Mouse (Mus musculus) layer of hippocampus, adult 2 months (tissue): ENCODE measurements around the gene Hcrtr1. TPM values are rescaled to one million over a fixed set of nuclear protein-coding genes. Genes with fewer than 3 reads are reported as not detected.

Experiments
- DNase-seq, 2 experiments: peaks; one replicate each; pipeline ENCODE4 v3.0.0; 2022; ENCODE audit warnings: low spot score in 2 of 2
- H3K27ac ChIP-seq: fragments of 200-600 bp; 2 replicates; pipeline ENCODE4 v1.8.1; 2022
- H3K4me3 ChIP-seq: fragments of 200-600 bp; 2 replicates; pipeline ENCODE4 v1.8.1; 2022; ENCODE audit warnings: mild to moderate bottlenecking
- CTCF ChIP-seq: fragments of 200-600 bp; conservative IDR thresholded peaks from 2 replicates; pipeline ENCODE4 v1.8.1; 2022; ENCODE audit warnings: antibody characterized with exemption, mild to moderate bottlenecking, moderate library complexity
- total RNA-seq, 2 experiments: library from RNA; stranded (reverse); gene quantifications; 2 replicates each; pipeline ENCODE4 v1.2.3; 2021

The Hcrtr1 gene
- total RNA-seq, 2 experiments from 2014 or later = 2.7 to 2.8 TPM

DNA sequence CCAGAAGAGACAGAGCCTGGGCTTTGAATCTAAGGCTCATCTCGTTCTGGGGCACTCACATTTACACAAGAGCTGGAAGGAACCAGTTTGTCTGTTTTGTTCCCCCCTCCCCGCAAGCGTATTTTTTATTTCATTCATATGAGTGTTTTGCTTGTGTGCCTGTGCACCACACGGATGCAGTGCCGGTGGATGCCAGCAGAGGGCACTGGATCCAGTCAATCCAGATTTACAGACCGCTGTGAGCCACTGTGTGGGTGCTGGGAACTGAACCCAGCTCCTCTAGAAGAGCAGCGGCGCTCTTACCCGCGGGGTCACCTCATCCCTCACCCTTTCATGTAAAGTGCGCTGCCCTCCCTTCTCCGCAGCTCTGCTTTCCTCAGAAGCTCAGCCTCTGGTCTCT lies 35.5 kb downstream of the Hcrtr1 start:
- no peak overlapping the region for H3K4me3 ChIP-seq
- TF ChIP-seq CTCF = peak; percentile 56
- H3K27ac ChIP-seq = no peak overlapping the region
- DNase-seq = no peak

DNA sequence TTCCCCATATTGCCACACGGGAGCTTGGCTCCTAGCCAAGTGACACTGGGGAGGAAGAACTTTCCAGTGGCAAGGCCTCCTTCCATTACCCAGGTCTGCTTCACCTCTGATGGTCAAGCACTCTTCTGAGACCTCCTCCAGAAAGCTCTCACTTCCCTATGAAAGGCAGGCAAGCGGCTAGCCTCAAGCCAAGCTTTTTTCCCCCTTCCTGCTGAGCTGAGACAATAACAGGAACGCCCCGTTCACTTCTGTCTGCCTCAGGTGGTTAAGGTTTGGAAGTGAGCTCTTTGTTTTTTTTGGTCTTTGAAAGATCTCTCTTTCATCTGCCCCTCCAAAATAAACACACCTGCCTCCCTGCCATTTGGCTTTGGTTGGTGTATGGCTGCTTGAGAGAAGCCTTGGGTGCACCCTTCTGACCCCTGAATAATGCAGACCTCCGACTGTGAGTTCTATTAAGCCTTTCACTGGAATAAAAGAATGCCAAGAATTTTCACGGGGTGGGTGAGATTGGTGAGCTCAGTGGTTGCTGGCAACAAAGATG lies 37.0 kb downstream of the Hcrtr1 start, which contains the start of gene Pef1:
Gene Pef1 (plus strand): TSS at position 448 of the 541 bp plus-strand sequence.
- peak within 1 kb of the TSS; percentile 10; the same call in 1 of the 2 replicates for H3K27ac ChIP-seq
- no peak within 1 kb of the TSS for H3K4me3 ChIP-seq
- TF ChIP-seq CTCF = no peak
- no peak for DNase-seq

DNA sequence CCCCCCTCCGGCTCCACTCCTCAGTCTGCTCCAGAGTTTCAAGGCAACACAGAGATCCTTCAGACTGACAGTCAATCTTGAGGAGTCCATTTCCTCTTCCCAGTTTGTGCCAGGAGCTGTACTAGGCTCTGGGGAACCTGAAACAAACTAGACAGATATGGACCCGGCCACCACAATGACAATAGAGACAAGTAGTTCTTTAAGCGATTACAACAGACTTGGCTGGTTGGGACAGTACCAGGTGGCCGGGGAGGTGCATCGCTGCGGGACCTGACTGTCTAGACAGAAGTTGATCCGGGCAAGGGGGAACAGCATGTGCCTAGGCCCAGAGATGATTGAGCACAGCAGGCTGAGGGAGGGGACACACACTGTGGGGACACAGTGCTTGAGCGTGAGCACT lies 38.0 kb downstream of the Hcrtr1 start:
- Histone ChIP-seq H3K27ac (peak overlapping the region; percentile 10; the same call in 1 of the 2 replicates), H3K4me3 (no peak overlapping the region)
- TF ChIP-seq CTCF = no peak
- DNase-seq = no peak

DNA sequence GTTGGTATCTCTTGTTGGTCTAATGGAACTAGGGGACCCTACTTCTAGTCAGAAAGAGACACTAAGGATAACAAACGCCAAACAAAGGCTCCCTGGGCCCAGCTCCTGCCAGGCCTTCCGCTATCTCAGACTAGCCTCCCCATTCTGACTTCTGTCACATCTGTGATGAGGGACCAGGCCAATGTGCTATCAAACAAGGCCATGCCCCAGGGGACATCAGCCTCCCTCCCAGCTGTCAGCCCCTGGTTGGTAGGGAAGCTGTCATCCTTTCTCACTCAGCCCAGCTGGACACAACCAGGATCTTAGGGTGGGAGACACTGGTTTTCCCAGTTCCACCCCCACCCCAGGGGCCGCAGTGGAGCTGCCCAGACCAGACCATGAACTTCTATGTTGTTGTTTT lies 44.0 kb downstream of the Hcrtr1 start:
- DNase-seq = no peak
- TF ChIP-seq CTCF = no peak
- Histone ChIP-seq H3K4me3 (no peak overlapping the region), H3K27ac (no peak overlapping the region)

DNA sequence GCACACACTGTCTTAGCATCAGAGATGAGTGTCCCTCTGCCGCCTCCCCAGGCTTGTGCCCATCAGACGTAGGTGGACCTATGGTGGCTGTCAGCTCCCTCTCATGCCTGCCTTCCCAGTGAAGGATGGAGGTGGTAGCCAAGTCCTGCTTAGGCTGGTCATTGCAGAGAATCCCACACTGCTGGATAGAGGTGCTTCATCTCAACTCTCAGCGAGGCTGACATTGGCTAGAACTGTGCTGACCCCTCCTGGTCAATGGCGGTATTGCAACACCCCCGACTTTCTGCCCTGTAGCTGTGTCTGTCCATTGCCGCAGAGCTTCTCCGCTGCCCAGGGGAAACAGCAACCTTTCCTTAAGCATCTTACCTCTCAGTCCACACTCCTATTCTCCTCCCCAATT lies 51.9 kb downstream of the Hcrtr1 start:
- H3K27ac ChIP-seq = no peak overlapping the region
- DNase-seq = peak; percentile 84 to 99
- TF ChIP-seq CTCF = peak; percentile 100

DNA sequence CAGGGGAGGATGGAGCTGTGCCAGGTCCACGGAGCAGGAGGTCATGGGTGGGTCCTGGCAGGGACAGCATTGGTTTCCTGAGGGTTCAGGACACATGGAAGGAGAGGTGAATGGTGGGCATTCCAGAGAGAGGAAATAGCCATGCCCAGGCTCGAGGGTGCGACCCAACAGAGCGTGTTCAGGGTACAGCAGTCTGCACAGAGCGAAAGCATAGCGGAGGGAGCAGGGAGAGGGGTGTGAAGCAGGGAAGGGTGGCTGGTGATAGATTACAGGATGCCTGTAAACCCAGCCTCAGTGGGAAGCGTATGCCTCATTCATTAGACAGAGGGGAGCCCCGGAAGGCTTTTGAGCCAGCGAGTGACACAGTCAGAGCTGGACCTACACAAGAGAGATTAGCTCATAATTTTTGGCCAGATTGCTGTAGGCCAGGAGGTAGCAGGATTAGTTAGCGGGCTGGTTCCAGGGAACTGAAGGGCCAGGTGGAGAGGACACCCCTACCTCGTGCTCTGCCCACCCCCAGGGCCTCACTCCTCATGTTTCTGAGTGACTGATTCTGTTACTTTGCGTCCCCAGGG lies 53.8 kb downstream of the Hcrtr1 start:
- no peak for TF ChIP-seq CTCF
- DNase-seq = no peak
- H3K4me3 ChIP-seq = no peak overlapping the region
- no peak overlapping the region for H3K27ac ChIP-seq

More for the DNA sequence above, 51.9 kb downstream of the Hcrtr1 start:
- H3K4me3 ChIP-seq = no peak overlapping the region

DNA sequence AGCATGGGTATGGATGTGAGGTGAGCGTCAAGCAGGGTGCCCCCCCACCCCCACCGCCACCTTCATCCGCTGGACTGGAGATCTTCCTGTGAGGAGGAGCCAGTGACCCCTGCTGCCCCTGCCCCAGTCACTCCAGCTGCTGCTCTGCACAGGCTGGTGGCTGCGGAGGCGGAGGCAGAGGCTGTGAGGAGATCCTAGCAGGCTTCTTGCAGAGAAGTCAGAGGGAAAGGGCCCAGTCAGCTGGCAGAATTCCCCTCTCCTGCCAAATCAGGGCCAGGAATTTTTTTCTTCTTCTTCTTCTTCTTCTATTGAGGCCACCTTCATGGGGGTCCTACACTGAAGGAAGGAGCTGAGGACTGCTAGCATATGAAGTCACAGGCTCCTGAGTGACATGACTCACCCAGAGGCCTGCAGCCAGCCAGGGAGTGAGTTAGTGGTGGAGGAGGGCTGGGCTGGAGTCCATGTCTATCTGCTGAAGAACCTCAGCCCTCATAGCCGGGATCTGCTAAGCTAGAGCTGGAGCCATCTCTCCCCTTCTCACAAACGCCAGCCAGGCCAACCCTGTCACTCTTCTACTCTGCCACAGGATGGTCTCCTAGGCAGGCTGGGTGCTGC lies 54.7 kb downstream of the Hcrtr1 start:
- no peak overlapping the region for H3K27ac ChIP-seq
- TF ChIP-seq CTCF = no peak
- no peak overlapping the region for H3K4me3 ChIP-seq
- no peak for DNase-seq

DNA sequence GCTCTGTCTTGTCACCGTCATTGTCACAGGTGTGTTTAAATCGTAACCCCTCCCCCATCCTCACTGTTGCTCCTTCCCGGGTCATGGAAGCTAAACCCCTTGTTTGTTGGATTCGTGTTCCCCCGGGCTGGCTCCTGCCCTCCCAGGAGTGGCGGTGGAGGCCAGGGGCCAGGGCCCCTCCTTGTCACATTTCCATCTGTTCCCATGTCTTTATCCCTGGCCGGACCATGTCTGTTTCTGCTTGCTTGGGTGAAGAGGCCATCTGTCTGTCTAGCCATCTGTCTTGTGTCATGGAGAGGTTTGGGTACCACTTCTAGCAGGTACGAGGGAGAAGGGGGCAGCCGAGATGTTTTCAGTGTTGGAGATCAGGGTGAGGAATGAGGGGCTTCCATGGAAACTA lies 56.9 kb downstream of the Hcrtr1 start:
- TF ChIP-seq CTCF = no peak
- Histone ChIP-seq H3K4me3 (no peak overlapping the region), H3K27ac (peak overlapping the region; percentile 10; the same call in 1 of the 2 replicates)
- DNase-seq = no peak

DNA sequence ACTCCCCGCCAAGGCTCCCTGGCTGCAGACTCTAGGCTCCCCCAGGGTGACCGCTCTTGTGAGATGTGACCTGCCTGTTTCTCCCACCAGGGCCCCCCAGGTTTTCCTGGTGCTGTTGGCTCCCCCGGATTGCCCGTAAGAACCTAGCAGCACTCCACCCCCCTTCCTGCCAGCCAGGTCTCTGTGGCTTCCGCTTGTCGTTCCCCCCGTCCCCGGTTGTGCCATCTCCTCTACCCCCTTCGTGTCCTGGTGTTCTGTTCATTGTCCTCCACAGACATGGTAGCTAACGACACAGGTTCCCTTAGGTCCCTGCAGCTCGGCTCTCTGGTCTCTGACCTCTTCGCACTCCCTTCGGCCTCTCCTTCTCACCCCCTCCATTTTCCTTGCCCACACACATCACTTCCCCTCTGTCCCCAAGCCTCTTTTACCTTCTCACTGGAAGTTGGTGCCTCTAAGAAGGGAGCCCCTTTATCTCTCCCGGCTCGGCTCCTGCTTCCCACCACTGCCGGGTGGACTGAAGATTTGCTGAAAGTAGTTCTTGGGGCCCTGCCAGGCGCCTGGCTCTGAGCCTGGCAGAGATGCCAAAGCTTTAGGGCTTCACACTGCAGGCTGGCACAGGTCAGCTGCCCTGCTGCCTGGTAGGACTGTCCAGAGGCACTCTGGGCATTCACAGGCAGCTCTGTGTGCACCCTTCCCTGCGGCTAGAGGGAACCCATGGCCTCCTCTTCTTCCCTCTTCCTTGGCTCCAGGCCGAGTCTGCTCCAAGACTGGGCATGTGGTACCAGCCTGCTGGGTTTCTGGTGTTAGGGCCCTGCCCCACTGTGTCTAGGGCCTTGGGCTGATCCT lies 57.6 kb downstream of the Hcrtr1 start:
- H3K27ac ChIP-seq = peak overlapping the region; percentile 10; the same call in 1 of the 2 replicates
- peak; percentile 54 to 57 for DNase-seq
- 0 out of 2 replicates have a peak, but pooled peaks have one; percentile 16 for TF ChIP-seq CTCF
- no peak overlapping the region for H3K4me3 ChIP-seq

Other genes starting within 250 kb of the Hcrtr1 start
- 1 to 10 TPM in 1 of 2 experiments, under 1 TPM in 1; 0.42 to 1.0 TPM for gene Spocd1, start 210.1 kb downstream of the Hcrtr1 start, total RNA-seq
- gene Adgrb2, start 154.5 kb downstream of the Hcrtr1 start, total RNA-seq = 100 to 1,000 TPM; 549 to 563 TPM
- 10 to 100 TPM; 14.5 to 15.2 TPM for gene Col16a1, start 91.5 kb downstream of the Hcrtr1 start, total RNA-seq
- 10 to 100 TPM; 64.7 to 72.0 TPM for gene Pef1, start 36.8 kb downstream of the Hcrtr1 start, total RNA-seq
- 10 to 100 TPM in 1 of 2 experiments, 1 to 10 TPM in 1; 9.1 to 11.7 TPM for gene Tinagl1, start 35.8 kb upstream of the Hcrtr1 start, total RNA-seq
- under 1 TPM in 1 of 2 experiments, not detected in 1; 0.15 TPM for gene Gm853, start 83.0 kb upstream of the Hcrtr1 start, total RNA-seq
- 10 to 100 TPM; 11.1 to 14.1 TPM for gene Serinc2, start 139.8 kb upstream of the Hcrtr1 start, total RNA-seq
- gene Fabp3, start 169.2 kb upstream of the Hcrtr1 start, total RNA-seq = 10 to 100 TPM; 88.5 to 92.2 TPM
- gene Gm10570, start 169.3 kb upstream of the Hcrtr1 start, total RNA-seq = 1 to 10 TPM; 1.3 to 1.6 TPM
- gene Zcchc17, start 220.6 kb upstream of the Hcrtr1 start, total RNA-seq = 10 to 100 TPM; 66.1 to 66.5 TPM
- 10 to 100 TPM; 32.4 to 33.8 TPM for gene Snrnp40, start 220.8 kb upstream of the Hcrtr1 start, total RNA-seq